Mouse (Mus musculus) bone marrow macrophage, adult 2 months (primary cell): ENCODE results near the gene Btg4.

Experiments used
- CTCF ChIP-seq: IDR thresholded peaks from 2 replicates; pipeline ENCODE4 v1.5.1; 2012; ENCODE audit warnings: low read depth, mild to moderate bottlenecking, low read length, moderate library complexity
- POLR2A ChIP-seq: IDR thresholded peaks from 2 replicates; pipeline ENCODE4 v1.6.1; 2012; ENCODE audit warnings: mild to moderate bottlenecking, low read depth, low read length, borderline replicate concordance

DNA sequence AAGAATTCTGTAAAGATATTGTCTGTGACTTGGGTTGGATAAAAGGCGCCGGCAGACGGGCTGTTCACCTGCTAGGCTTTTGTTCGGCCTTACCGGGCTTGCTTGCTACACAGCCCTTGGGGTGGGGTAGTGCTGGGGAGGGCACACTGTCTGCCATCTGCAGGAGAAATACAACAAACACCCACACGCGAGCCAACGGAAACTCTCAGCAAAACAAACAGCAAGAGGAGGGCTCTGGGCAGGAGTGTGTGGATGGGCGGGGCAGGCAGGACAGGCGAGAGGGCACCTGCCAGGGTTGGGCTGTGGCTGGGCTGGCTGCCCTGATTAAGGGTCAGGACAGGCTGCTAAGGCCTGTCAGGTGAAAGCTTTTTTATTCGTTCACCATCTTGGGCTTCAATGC, 107.3 kb downstream of the Btg4 start:
- TF ChIP-seq CTCF (no peak), POLR2A (no peak)
